8 mouse cellular contexts compared by ENCODE assay signal in genomic region chr5:99250820-99251219, GRCm38 (mm10).
DNase-seq lines count a peak whose midpoint lies in the region; ATAC-seq and TF ChIP-seq lines count a peak whose summit lies in the region.

No protein-coding gene starts in this region.

- peaks cover 6% of the 10 kb centered on the region for H3K4me1 ChIP-seq in lung, adult 2 months (ENCODE audit: control insufficient read depth, insufficient read depth, low read length)
- H3K4me1 ChIP-seq in forebrain, embryonic 11.5 days (replicated peaks; ENCODE audit: control insufficient read depth, insufficient read depth, low read length) = peaks cover 11% of the 10 kb centered on the region
- H3K4me1 ChIP-seq in intestine, embryonic 15.5 days (replicated peaks) = peaks cover 18% of the 10 kb centered on the region
- H3K4me1 ChIP-seq in neural tube, embryonic 12.5 days = peaks cover 44% of the 10 kb centered on the region

- no peak overlapping the region for H3K9ac ChIP-seq in forebrain, embryonic 11.5 days (ENCODE audit: low read length)
- no peak overlapping the region for H3K9ac ChIP-seq in intestine, embryonic 15.5 days
- peak overlapping the region; percentile 73 for H3K9ac ChIP-seq in neural tube, embryonic 12.5 days

- no peak for ATAC-seq in forebrain, embryonic 11.5 days (replicated peaks; ENCODE audit: low FRiP score)
- no peak for ATAC-seq in intestine, embryonic 15.5 days
- ATAC-seq in neural tube, embryonic 12.5 days (ENCODE audit: low FRiP score, low read depth) = no peak

- H3K36me3 ChIP-seq in forebrain, embryonic 11.5 days (ENCODE audit: control insufficient read depth, insufficient read depth, low read length) = no peaks in the 10 kb centered on the region
- H3K36me3 ChIP-seq in intestine, embryonic 15.5 days = no peaks in the 10 kb centered on the region
- H3K36me3 ChIP-seq in neural tube, embryonic 12.5 days = no peaks in the 10 kb centered on the region

- TF ChIP-seq POLR2A in lung, adult 2 months (IDR thresholded peaks at IDR 0.05; ENCODE audit: borderline replicate concordance, extremely low read depth, low read depth, low read length) = no peak

- H3K27me3 ChIP-seq in forebrain, embryonic 11.5 days (ENCODE audit: control insufficient read depth, insufficient read depth, low read length) = peaks cover 7% of the 10 kb centered on the region; the same call in 1 of the 2 replicates
- no peaks in the 10 kb centered on the region for H3K27me3 ChIP-seq in intestine, embryonic 15.5 days (replicated peaks)
- H3K27me3 ChIP-seq in neural tube, embryonic 12.5 days (replicated peaks) = 0 out of 2 replicates have a peak, but pooled peaks cover 3% of the 10 kb centered on the region

- no peak for DNase-seq in lung, adult 2 months
- DNase-seq in lung, postnatal 14 days = no peak
- DNase-seq in forebrain, embryonic 11.5 days (ENCODE audit: low spot score) = no peak
- DNase-seq in testis, postnatal 14 days (ENCODE audit: low spot score) = no peak
- DNase-seq in spleen, postnatal 10 days (ENCODE audit: low spot score in 2 of 2) = no peak
- no peak for DNase-seq in frontal cortex, postnatal 25 days (ENCODE audit: low spot score in 2 of 2)

- H3K4me3 ChIP-seq in lung, adult 2 months (replicated peaks; ENCODE audit: extremely low read depth, low read depth, low read length) = peak overlapping the region; percentile 55
- peak overlapping the region; percentile 65 for H3K4me3 ChIP-seq in forebrain, embryonic 11.5 days (ENCODE audit: low read depth, low read length)
- 0 out of 2 replicates have a peak overlapping the region, but pooled peaks have one; percentile 14 for H3K4me3 ChIP-seq in intestine, embryonic 15.5 days (replicated peaks)
- peak overlapping the region; percentile 80 for H3K4me3 ChIP-seq in neural tube, embryonic 12.5 days

- no peak for TF ChIP-seq CTCF in lung, adult 2 months (IDR thresholded peaks at IDR 0.05; ENCODE audit: insufficient read depth, low read length)

- WGBS in lung, adult 2 months = 31% methylated on average over 5 of the region's 5 CpGs
- WGBS in forebrain, embryonic 11.5 days = 35% methylated on average over 5 of the region's 5 CpGs
- WGBS in intestine, embryonic 15.5 days = 45% methylated on average over 5 of the region's 5 CpGs
- WGBS in neural tube, embryonic 12.5 days = 42% methylated on average over 5 of the region's 5 CpGs

- H3K27ac ChIP-seq in forebrain, embryonic 11.5 days (ENCODE audit: low read depth, low read length) = no peak overlapping the region
- H3K27ac ChIP-seq in intestine, embryonic 15.5 days = 0 out of 2 replicates have a peak overlapping the region, but pooled peaks have one; percentile 13
- no peak overlapping the region for H3K27ac ChIP-seq in neural tube, embryonic 12.5 days

- H3K4me2 ChIP-seq in forebrain, embryonic 11.5 days (ENCODE audit: low read depth, low read length, severe bottlenecking) = peak overlapping the region; percentile 82
- peak overlapping the region; percentile 81 for H3K4me2 ChIP-seq in intestine, embryonic 15.5 days (replicated peaks)
- H3K4me2 ChIP-seq in neural tube, embryonic 12.5 days (replicated peaks) = peak overlapping the region; percentile 86

- no peaks in the 10 kb centered on the region for H3K9me3 ChIP-seq in forebrain, embryonic 11.5 days (ENCODE audit: control insufficient read depth, low read length)
- H3K9me3 ChIP-seq in intestine, embryonic 15.5 days = no peaks in the 10 kb centered on the region
- no peaks in the 10 kb centered on the region for H3K9me3 ChIP-seq in neural tube, embryonic 12.5 days

Comparison
In these comparisons a context has a peak if more than half of its experiments do, and no peak if none do; other contexts are left out.
1. H3K4me3 ChIP-seq: peak in every context shown above with its lines; median percentile 80 in neural tube, embryonic 12.5 days; 65 in forebrain, embryonic 11.5 days; 55 in lung, adult 2 months; 14 in intestine, embryonic 15.5 days.